Mouse (Mus musculus) ES-E14 (cell line): ENCODE results near the gene Dcaf15.

ENCODE experiments used
- CHD2 ChIP-seq: IDR thresholded peaks from 2 replicates; pipeline ENCODE4 v1.6.1; 2014; ENCODE audit warnings: mild to moderate bottlenecking, low read depth, low read length, inconsistent platforms
- MAFK ChIP-seq: IDR thresholded peaks from 2 replicates; pipeline ENCODE4 v1.6.1; 2014; ENCODE audit warnings: mild to moderate bottlenecking, low read depth, low read length, inconsistent platforms; ENCODE audit not compliant: insufficient read depth
- ZC3H11A ChIP-seq: IDR thresholded peaks from 2 replicates; pipeline ENCODE4 v1.6.1; 2012; ENCODE audit warnings: low read depth, mild to moderate bottlenecking, inconsistent platforms, low read length, borderline replicate concordance
- ZNF384 ChIP-seq: IDR thresholded peaks from 2 replicates; pipeline ENCODE4 v1.6.1; 2012; ENCODE audit warnings: low read depth, low read length, inconsistent platforms

- no peak for TF ChIP-seq CHD2
- no peak for TF ChIP-seq MAFK
- TF ChIP-seq ZNF384 = peak; percentile 66
- TF ChIP-seq ZC3H11A = no peak
Measured at GRCm38 (mm10) chr8:84065457-84066072, 39.0 kb downstream of the Dcaf15 start.
